Mouse (Mus musculus): ENCODE results near the gene Ly6g6c.

- TF ChIP-seq POLR2A (IDR thresholded peaks at IDR 0.05; ENCODE audit: borderline replicate concordance, extremely low read depth, insufficient read depth, insufficient read length, poor library complexity, severe bottlenecking) (no peak), CTCF (IDR thresholded peaks at IDR 0.05; ENCODE audit: borderline replicate concordance, extremely low read depth, insufficient read depth, insufficient read length) (no peak; the same call in 1 of the 2 replicates)
Measured at GRCm38 (mm10) chr17:35106522-35106921, 41.3 kb downstream of the Ly6g6c start.
